Mouse (Mus musculus) hindbrain, embryonic 16.5 days (tissue): ENCODE measurements at regions not wholly inside any gene's neighbourhood (a gene's known extent, or its start where the extent isn't known, plus 50 kb on each side); places are given as distances from the start of the nearest gene placed in this dataset.

ENCODE experiments used
- ATAC-seq: fragments of 200-750 bp; cut with Nextera tagmentation; 2 replicates; pipeline ENCODE4 v1.8.0; 2017; ENCODE audit warnings: moderate TSS enrichment, moderate library complexity
- H3K27ac ChIP-seq: fragments of 300-500 bp; sonication (generic); 2 replicates; pipeline ENCODE4 v1.5.1; 2014; ENCODE audit warnings: low read depth, mild to moderate bottlenecking, control low read depth, low read length, moderate library complexity
- H3K27me3 ChIP-seq: fragments of 300-500 bp; sonication (generic); replicated peaks from 2 replicates; pipeline ENCODE4 v1.6.1; 2014; ENCODE audit warnings: low read length; ENCODE audit not compliant: control insufficient read depth, insufficient read depth
- H3K36me3 ChIP-seq: fragments of 300-500 bp; sonication (generic); 2 replicates; pipeline ENCODE4 v1.6.1; 2014; ENCODE audit warnings: mild to moderate bottlenecking, low read length, moderate library complexity, mixed read lengths; ENCODE audit not compliant: control insufficient read depth, insufficient read depth
- H3K4me1 ChIP-seq: fragments of 300-500 bp; sonication (generic); 2 replicates; pipeline ENCODE4 v1.6.1; 2014; ENCODE audit warnings: low read depth, low read length; ENCODE audit not compliant: control insufficient read depth, insufficient read depth
- H3K4me2 ChIP-seq: fragments of 300-500 bp; sonication (generic); 2 replicates; pipeline ENCODE4 v1.6.1; 2014; ENCODE audit warnings: mild to moderate bottlenecking, low read length, control low read depth, moderate library complexity
- H3K4me3 ChIP-seq: fragments of 300-500 bp; sonication (generic); 2 replicates; pipeline ENCODE4 v1.5.1; 2014; ENCODE audit warnings: mild to moderate bottlenecking, low read length, control low read depth, moderate library complexity
- H3K9ac ChIP-seq: fragments of 300-500 bp; sonication (generic); 2 replicates; pipeline ENCODE4 v1.6.1; 2014; ENCODE audit warnings: low read depth, mild to moderate bottlenecking, control low read depth, low read length, moderate library complexity
- H3K9me3 ChIP-seq: fragments of 300-500 bp; sonication (generic); 2 replicates; pipeline ENCODE4 v1.6.1; 2014; ENCODE audit warnings: mild to moderate bottlenecking, low read length, moderate library complexity; ENCODE audit not compliant: control insufficient read depth
- WGBS: fragments of 180-500 bp; shearing (Covaris S2); extraction: QIAGEN DNeasy Blood & Tissue Kit; methylation state at CpG from one replicate; pipeline ENCODE4 v1.1.7; 2014; 5-methylcytosine and 5-hydroxymethylcytosine counted together

- WGBS, result 85% methylated on average over 5 of the region's 5 CpGs
Observed at GRCm38 (mm10) chr6:51081056-51081455, 351.4 kb upstream of the Nfe2l3 start.

GRCm38 (mm10) chr6:51084656-51085055 is 347.8 kb upstream of the Nfe2l3 start:
- no peak overlapping the region for H3K4me3 ChIP-seq
- H3K27me3 ChIP-seq, result no peaks in the 10 kb centered on the region
- ATAC-seq, result no peak
- H3K9me3 ChIP-seq, result no peaks in the 10 kb centered on the region
- H3K36me3 ChIP-seq, result no peaks in the 10 kb centered on the region
- no peak overlapping the region for H3K9ac ChIP-seq
- no peak overlapping the region for H3K4me2 ChIP-seq
- WGBS, result 85% methylated on average over 9 of the region's 9 CpGs
- no peaks in the 10 kb centered on the region for H3K4me1 ChIP-seq
- no peak overlapping the region for H3K27ac ChIP-seq

More at GRCm38 (mm10) chr6:51081056-51081455, 351.4 kb upstream of the Nfe2l3 start:
- Histone ChIP-seq H3K9me3 (no peaks in the 10 kb centered on the region), H3K4me2 (no peak overlapping the region), H3K4me3 (no peak overlapping the region), H3K36me3 (no peaks in the 10 kb centered on the region), H3K9ac (no peak overlapping the region), H3K27me3 (no peaks in the 10 kb centered on the region), H3K4me1 (peaks cover 19% of the 10 kb centered on the region), H3K27ac (no peak overlapping the region)
- ATAC-seq, result no peak

DNA sequence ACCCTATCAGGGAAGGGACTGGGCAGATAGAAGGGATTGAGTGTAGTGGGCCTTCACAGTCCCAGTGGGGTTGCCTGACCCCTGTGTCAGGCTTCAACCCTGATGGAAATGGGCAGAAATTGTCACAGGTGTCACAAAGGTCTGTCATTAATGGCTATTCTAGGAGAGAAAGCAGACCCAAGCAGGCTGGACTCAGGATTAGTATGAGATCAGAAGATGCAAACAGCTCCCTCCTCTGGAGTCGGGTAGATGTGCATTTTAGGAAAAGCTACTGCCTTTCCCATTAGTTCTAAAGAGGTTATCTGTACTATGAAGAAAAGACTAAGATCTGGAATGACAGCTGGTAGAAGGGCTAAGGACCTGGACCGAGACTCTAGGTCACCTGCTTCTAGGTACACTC is 346.9 kb upstream of the Nfe2l3 start:
- ATAC-seq, result no peak
- Histone ChIP-seq H3K27me3 (no peaks in the 10 kb centered on the region), H3K9me3 (no peaks in the 10 kb centered on the region), H3K4me3 (no peak overlapping the region), H3K9ac (no peak overlapping the region), H3K4me2 (no peak overlapping the region), H3K27ac (no peak overlapping the region), H3K36me3 (no peaks in the 10 kb centered on the region), H3K4me1 (no peaks in the 10 kb centered on the region)
- 69% methylated on average over 2 of the region's 2 CpGs for WGBS

DNA sequence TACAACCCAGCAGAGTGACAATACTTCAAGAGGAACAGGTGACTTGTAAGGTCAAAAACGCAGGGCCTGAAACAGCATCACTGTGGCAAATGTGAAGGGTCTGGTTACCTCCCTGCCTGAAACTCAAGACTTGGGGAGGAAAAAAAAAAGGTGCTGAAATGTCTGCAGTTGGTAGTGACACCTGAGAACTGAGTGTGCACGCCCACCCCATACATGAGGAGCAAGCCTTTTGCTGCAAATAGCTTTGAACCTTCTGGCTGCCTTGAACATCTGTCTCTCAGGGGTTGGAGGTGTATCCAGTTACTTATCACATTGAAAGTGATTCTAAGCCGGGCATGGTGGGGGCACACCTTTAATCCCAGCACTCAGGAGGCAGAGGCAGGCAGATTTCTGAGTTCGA is 346.1 kb upstream of the Nfe2l3 start:
- no peak for ATAC-seq
- H3K9ac ChIP-seq, result no peak overlapping the region
- no peaks in the 10 kb centered on the region for H3K4me1 ChIP-seq
- H3K27me3 ChIP-seq, result no peaks in the 10 kb centered on the region
- H3K36me3 ChIP-seq, result no peaks in the 10 kb centered on the region
- no peaks in the 10 kb centered on the region for H3K9me3 ChIP-seq
- H3K27ac ChIP-seq, result no peak overlapping the region
- no peak overlapping the region for H3K4me2 ChIP-seq
- H3K4me3 ChIP-seq, result no peak overlapping the region
- WGBS, result 90% methylated on average over 4 of the region's 4 CpGs

DNA sequence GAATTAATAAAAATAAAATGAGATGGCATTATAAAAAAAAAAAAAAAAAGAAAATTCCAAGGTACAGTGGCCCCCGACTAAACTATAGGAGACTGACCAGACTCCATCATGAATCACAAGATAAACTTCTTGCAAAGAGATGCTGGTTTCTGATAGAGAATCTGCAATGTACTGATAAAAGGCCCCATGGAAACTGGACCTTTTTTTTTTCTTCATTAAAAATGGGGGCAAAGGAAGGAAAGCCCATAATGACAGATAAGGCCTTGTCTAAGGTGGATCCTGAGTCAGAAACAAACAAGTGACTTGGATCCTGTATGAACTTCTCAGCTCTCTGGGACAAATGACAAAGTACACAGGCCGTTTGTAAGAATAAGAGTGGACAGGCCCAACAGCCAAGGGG is 344.7 kb upstream of the Nfe2l3 start:
- no peak for ATAC-seq
- no peaks in the 10 kb centered on the region for H3K36me3 ChIP-seq
- H3K4me1 ChIP-seq, result no peaks in the 10 kb centered on the region
- no peaks in the 10 kb centered on the region for H3K27me3 ChIP-seq
- no peak overlapping the region for H3K9ac ChIP-seq
- H3K4me3 ChIP-seq, result no peak overlapping the region
- H3K9me3 ChIP-seq, result no peaks in the 10 kb centered on the region
- no peak overlapping the region for H3K4me2 ChIP-seq
- no peak overlapping the region for H3K27ac ChIP-seq
- 72% methylated on average over 2 of the region's 2 CpGs for WGBS

DNA sequence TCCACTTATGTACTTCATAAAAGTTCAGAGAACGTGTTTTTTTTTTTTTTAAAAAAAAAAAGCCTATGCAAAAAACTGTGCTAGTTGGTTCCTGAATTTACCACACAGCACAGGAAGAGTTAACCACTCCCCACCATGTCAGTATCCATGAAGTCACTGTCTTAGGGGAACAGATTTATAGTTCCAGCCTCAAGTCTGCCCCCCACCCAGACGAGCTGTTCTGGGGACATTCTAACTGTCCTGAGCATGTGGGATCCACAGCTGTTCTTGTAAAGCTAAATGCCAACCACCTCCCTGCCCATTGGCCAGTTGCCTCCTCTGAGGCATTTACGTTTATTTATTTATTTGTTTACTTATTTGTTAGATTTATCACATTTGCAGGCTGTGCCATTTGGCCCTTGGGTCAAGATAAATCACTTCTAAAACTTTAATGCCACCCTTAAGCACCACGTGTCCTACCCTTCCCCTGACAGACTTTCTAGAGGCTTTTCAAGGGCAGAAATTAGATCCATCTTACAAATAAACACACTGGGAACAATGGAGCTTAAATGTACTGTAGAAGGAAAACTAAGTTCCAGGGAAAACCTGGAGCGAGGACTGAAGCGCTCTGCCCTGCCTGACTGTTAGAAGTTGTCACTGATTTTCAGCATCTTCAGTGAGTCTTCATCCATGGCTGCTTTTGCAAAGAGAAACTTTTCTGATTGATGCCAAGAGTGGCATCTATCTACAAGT is 343.7 kb upstream of the Nfe2l3 start:
- Histone ChIP-seq H3K36me3 (no peaks in the 10 kb centered on the region), H3K4me3 (no peak overlapping the region), H3K9me3 (no peaks in the 10 kb centered on the region), H3K27me3 (no peaks in the 10 kb centered on the region), H3K9ac (no peak overlapping the region), H3K4me1 (no peaks in the 10 kb centered on the region), H3K27ac (no peak overlapping the region), H3K4me2 (no peak overlapping the region)
- ATAC-seq, result no peak
- WGBS, result 55% methylated on average over 6 of the region's 6 CpGs

DNA sequence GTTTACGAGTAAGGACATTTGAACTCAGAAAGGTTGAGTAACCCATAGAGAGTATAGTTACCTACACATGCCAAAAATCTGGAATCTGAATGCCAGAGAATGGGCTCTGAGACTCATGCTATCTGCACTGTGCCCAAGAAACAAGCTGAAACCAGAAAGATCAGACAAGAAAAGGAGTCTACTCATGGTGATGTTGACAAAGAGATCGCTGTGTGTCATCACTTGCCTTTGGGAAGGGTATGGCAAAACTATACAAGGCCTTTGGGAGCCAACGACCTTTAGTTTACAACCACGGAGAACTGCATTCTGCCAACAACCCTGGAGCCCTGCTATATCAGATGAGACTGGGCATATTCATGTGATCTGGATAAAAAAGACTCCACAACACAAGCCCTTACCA is 339.3 kb upstream of the Nfe2l3 start:
- ATAC-seq, result no peak
- WGBS, result 98% methylated on average over 4 of the region's 4 CpGs
- Histone ChIP-seq H3K9ac (no peak overlapping the region), H3K27ac (no peak overlapping the region), H3K36me3 (no peaks in the 10 kb centered on the region), H3K27me3 (no peaks in the 10 kb centered on the region), H3K4me2 (no peak overlapping the region), H3K4me1 (no peaks in the 10 kb centered on the region), H3K9me3 (no peaks in the 10 kb centered on the region), H3K4me3 (no peak overlapping the region)

DNA sequence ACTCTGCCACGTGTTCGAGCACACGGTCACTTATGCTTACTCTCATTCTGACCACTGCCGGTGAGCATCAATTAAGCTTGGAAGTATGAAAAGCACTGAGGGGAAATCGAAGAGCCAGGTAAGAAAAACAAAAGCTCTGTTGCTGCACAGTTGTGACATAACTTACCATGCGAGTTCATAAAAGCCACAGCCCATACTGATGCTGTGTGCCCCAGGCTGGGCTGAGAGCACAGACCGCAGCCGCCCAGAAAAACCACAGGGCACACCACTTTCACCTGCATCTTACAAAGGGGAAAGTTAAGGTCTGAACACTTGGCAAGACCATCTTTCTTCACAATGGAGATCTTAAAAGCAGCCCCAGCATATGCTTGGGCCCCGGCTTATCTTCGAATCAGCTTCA is 338.2 kb upstream of the Nfe2l3 start:
- Histone ChIP-seq H3K9ac (no peak overlapping the region), H3K27ac (no peak overlapping the region), H3K27me3 (no peaks in the 10 kb centered on the region), H3K4me3 (no peak overlapping the region), H3K36me3 (no peaks in the 10 kb centered on the region), H3K9me3 (no peaks in the 10 kb centered on the region), H3K4me2 (no peak overlapping the region), H3K4me1 (no peaks in the 10 kb centered on the region)
- ATAC-seq, result no peak
- 82% methylated on average over 10 of the region's 10 CpGs for WGBS

- H3K4me3 ChIP-seq, result no peak overlapping the region
- no peaks in the 10 kb centered on the region for H3K4me1 ChIP-seq
- no peak for ATAC-seq
- H3K27me3 ChIP-seq, result no peaks in the 10 kb centered on the region
- H3K9me3 ChIP-seq, result no peaks in the 10 kb centered on the region
- H3K9ac ChIP-seq, result no peak overlapping the region
- no peaks in the 10 kb centered on the region for H3K36me3 ChIP-seq
- WGBS, result 85% methylated on average over 6 of the region's 6 CpGs
- no peak overlapping the region for H3K27ac ChIP-seq
- H3K4me2 ChIP-seq, result no peak overlapping the region
Observed at GRCm38 (mm10) chr6:51097488-51097887, 335.0 kb upstream of the Nfe2l3 start.

DNA sequence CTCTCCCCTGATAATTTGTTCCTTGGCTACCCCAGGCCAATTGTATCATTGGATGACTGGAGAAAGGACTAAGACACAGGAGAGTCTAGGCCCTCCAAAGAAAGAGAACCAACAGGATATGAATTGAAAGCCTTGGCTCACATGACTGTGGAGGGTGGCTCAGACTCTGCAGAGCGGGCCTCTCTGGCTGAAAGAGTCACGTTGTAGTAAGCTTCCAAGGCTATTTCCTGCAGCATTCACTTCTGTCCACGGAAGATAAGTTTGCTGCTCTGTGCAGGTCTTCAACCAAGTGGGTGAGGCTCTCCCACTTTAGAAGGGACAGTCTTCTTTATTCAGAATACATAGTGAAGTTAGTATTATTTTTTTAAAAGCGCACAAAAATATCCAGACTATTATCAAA is 332.1 kb upstream of the Nfe2l3 start:
- no peaks in the 10 kb centered on the region for H3K36me3 ChIP-seq
- H3K27ac ChIP-seq, result no peak overlapping the region
- 91% methylated on average over 4 of the region's 4 CpGs for WGBS
- H3K9ac ChIP-seq, result no peak overlapping the region
- H3K4me3 ChIP-seq, result no peak overlapping the region
- no peak overlapping the region for H3K4me2 ChIP-seq
- no peaks in the 10 kb centered on the region for H3K9me3 ChIP-seq
- H3K4me1 ChIP-seq, result no peaks in the 10 kb centered on the region
- no peak for ATAC-seq
- H3K27me3 ChIP-seq, result no peaks in the 10 kb centered on the region
